Mouse (Mus musculus) forebrain, embryonic 10.5 days (tissue): ENCODE results near the gene Ly6g6e. TPM values are rescaled to one million over a fixed set of nuclear protein-coding genes. Genes with fewer than 3 reads are reported as not detected.

Experiments
- DNase-seq: peaks from one replicate; pipeline ENCODE4 v3.0.0-alpha.2; 2017; ENCODE audit warnings: low spot score; ENCODE audit errors: extremely low spot score
- H3K27ac ChIP-seq: fragments of 300-500 bp; sonication (generic); 2 replicates; pipeline ENCODE4 v1.5.1; 2016; ENCODE audit warnings: mild to moderate bottlenecking
- H3K27me3 ChIP-seq: fragments of 300-500 bp; sonication (generic); 2 replicates; pipeline ENCODE4 v1.6.1; 2016; ENCODE audit warnings: mild to moderate bottlenecking; ENCODE audit not compliant: poor library complexity, severe bottlenecking
- H3K36me3 ChIP-seq: fragments of 300-500 bp; sonication (generic); replicated peaks from 2 replicates; pipeline ENCODE4 v1.6.1; 2016; ENCODE audit warnings: mild to moderate bottlenecking, moderate library complexity
- H3K4me1 ChIP-seq: fragments of 300-500 bp; sonication (generic); 2 replicates; pipeline ENCODE4 v1.6.1; 2016
- H3K4me3 ChIP-seq: fragments of 300-500 bp; sonication (generic); 2 replicates; pipeline ENCODE4 v1.5.1; 2016; ENCODE audit warnings: mild to moderate bottlenecking, moderate library complexity
- H3K9me3 ChIP-seq: fragments of 300-500 bp; sonication (generic); 2 replicates; pipeline ENCODE4 v1.6.1; 2016; ENCODE audit warnings: mild to moderate bottlenecking, moderate library complexity
- WGBS: fragments of 180-500 bp; shearing (Covaris S2); methylation state at CpG from one replicate; pipeline ENCODE4 v1.1.7; 2016; 5-methylcytosine and 5-hydroxymethylcytosine counted together
- polyA plus RNA-seq: library from polyadenylated mRNA; unstranded; fragments of >200 nt; fragmentation: Nextera tagmentation; extraction: Ambion mirVana; gene quantifications from 2 replicates; pipeline ENCODE4 v1.2.1, GENCODE M21; 2016

The Ly6g6e gene
- polyA plus RNA-seq, 1 experiment from 2014 or later, result not detected

- WGBS, result 93% methylated on average over 7 of the region's 7 CpGs
- Histone ChIP-seq H3K4me3 (no peak overlapping the region), H3K36me3 (peaks cover 71% of the 10 kb centered on the region), H3K27ac (no peak overlapping the region), H3K9me3 (peaks cover 8% of the 10 kb centered on the region; the same call in 1 of the 2 replicates), H3K4me1 (peaks cover 53% of the 10 kb centered on the region), H3K27me3 (peaks cover 6% of the 10 kb centered on the region; the same call in 1 of the 2 replicates)
- no peak for DNase-seq
Measured at GRCm38 (mm10) chr17:35055691-35056495, 20.8 kb upstream of the Ly6g6e start.

GRCm38 (mm10) chr17:35057090-35057489 lies 19.6 kb upstream of the Ly6g6e start:
- H3K9me3 ChIP-seq, result peaks cover 8% of the 10 kb centered on the region; the same call in 1 of the 2 replicates
- H3K27ac ChIP-seq, result no peak overlapping the region
- 80% methylated on average over 3 of the region's 3 CpGs for WGBS
- no peak overlapping the region; the same call in 1 of the 2 replicates for H3K4me3 ChIP-seq
- H3K36me3 ChIP-seq, result peaks cover 82% of the 10 kb centered on the region
- DNase-seq, result no peak
- peaks cover 50% of the 10 kb centered on the region for H3K4me1 ChIP-seq
- peaks cover 10% of the 10 kb centered on the region; the same call in 1 of the 2 replicates for H3K27me3 ChIP-seq

DNA sequence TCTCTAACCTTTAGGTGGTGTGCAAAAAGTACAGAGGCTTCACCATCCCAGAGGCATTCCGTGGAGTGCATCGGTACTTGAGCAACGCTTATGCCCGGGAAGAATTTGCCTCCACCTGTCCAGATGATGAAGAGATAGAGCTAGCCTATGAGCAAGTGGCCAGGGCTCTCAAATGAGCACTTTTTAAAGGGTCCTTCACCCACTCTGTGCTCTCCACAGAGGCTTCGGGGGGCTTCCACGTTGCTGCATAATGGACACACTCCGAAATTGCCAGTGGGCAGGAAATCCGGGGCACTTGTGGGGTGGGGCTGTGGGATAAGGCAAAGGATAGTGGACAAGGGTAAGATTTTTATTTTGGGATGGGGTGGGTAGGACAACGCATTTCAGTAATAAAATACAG lies 18.4 kb upstream of the Ly6g6e start:
- Histone ChIP-seq H3K36me3 (peaks cover 81% of the 10 kb centered on the region), H3K27ac (peak overlapping the region; percentile 98)
- WGBS, result 82% methylated on average over 9 of the region's 9 CpGs

GRCm38 (mm10) chr17:35058911-35059892 lies 17.5 kb upstream of the Ly6g6e start, which contains the start of gene Ddah2:
TSS of gene Ddah2 (plus strand) at chr17:35059035.
- Histone ChIP-seq H3K4me3 (peak within 1 kb of the TSS; percentile 87), H3K27me3 (peaks cover 30% of the 10 kb centered on the region), H3K9me3 (peaks cover 3% of the 10 kb centered on the region; the same call in 1 of the 2 replicates), H3K36me3 (peaks cover 75% of the 10 kb centered on the region), H3K27ac (peak within 1 kb of the TSS; percentile 98), H3K4me1 (peaks cover 44% of the 10 kb centered on the region)
- WGBS, result under 1% methylated on average over 57 of the region's 57 CpGs
- DNase-seq, result peak; percentile 96

More for the DNA sequence above, 18.4 kb upstream of the Ly6g6e start:
- H3K27me3 ChIP-seq, result peaks cover 21% of the 10 kb centered on the region
- DNase-seq, result no peak
- peaks cover 8% of the 10 kb centered on the region; the same call in 1 of the 2 replicates for H3K9me3 ChIP-seq
- H3K4me1 ChIP-seq, result peaks cover 40% of the 10 kb centered on the region
- H3K4me3 ChIP-seq, result peak overlapping the region; percentile 87

DNA sequence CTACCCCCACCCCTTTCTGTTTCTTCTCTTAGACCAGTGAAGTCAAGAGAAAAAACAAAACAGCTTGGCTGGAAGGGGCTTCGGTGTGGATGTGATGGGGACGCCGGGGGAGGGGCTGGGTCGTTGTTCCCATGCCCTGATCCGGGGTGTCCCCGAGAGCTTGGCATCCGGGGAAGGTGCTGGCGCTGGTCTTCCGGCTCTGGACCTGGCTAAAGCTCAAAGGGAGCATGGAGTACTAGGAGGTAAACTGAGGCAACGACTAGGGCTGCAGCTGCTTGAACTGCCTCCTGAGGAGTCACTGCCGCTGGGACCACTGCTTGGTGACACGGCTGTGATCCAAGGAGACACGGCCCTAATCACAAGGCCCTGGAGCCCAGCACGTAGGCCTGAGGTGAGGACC lies 16.6 kb upstream of the Ly6g6e start:
- no peak for DNase-seq
- Histone ChIP-seq H3K4me3 (peak overlapping the region; percentile 87), H3K27ac (peak overlapping the region; percentile 98), H3K27me3 (peaks cover 38% of the 10 kb centered on the region), H3K4me1 (peaks cover 53% of the 10 kb centered on the region), H3K36me3 (peaks cover 66% of the 10 kb centered on the region), H3K9me3 (no peaks in the 10 kb centered on the region)
- WGBS, result 31% methylated on average over 14 of the region's 14 CpGs

DNA sequence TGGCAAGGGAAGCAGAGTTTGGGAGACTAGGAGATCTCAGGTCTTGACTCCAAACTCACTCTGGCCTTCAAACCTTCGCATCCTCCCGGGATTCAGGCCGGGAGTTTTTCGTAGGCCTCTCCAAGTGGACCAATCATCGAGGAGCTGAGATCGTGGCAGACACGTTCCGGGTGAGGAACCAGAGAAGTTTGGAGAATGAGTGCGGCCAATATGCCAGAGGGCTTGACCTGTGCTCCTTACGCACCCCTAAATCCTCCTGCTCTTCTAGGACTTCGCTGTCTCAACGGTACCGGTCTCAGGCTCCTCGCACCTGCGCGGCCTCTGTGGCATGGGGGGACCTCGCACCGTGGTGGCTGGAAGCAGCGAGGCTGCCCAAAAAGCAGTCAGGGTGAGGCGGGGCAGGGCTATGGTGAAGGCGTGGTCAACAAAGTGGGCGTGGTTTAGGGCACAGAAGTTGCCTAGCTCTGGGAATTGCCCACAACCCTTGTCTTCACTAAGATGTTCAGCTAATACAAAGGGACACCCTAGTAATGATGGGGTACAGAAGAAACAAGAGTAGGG lies 15.9 kb upstream of the Ly6g6e start:
- DNase-seq, result no peak
- Histone ChIP-seq H3K4me1 (peaks cover 60% of the 10 kb centered on the region), H3K9me3 (no peaks in the 10 kb centered on the region), H3K27me3 (peaks cover 46% of the 10 kb centered on the region), H3K4me3 (peak overlapping the region; percentile 87), H3K36me3 (peaks cover 59% of the 10 kb centered on the region), H3K27ac (peak overlapping the region; percentile 98; the same call in 1 of the 2 replicates)
- WGBS, result 62% methylated on average over 22 of the region's 22 CpGs

DNA sequence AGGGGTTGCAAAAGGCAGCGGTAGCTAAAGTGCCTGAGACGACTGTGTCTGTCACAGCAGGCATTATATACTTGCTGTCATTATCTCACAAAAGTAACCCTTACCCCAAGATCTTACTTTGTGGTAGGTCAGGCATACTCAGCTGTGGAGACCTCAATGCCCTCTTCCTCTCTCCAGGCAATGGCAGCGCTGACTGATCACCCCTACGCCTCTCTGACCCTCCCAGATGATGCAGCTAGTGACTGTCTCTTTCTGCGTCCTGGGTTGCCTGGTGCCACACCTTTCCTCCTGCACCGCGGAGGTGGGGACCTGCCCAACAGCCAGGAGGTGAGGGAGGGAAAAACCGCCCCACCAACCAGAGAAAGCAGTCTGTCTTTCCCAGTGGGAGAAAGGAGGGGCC lies 15.4 kb upstream of the Ly6g6e start:
- Histone ChIP-seq H3K4me1 (peaks cover 64% of the 10 kb centered on the region), H3K27me3 (peaks cover 51% of the 10 kb centered on the region), H3K36me3 (peaks cover 54% of the 10 kb centered on the region), H3K4me3 (peak overlapping the region; percentile 87; the same call in 1 of the 2 replicates), H3K9me3 (no peaks in the 10 kb centered on the region), H3K27ac (no peak overlapping the region)
- DNase-seq, result no peak
- 86% methylated on average over 8 of the region's 8 CpGs for WGBS

DNA sequence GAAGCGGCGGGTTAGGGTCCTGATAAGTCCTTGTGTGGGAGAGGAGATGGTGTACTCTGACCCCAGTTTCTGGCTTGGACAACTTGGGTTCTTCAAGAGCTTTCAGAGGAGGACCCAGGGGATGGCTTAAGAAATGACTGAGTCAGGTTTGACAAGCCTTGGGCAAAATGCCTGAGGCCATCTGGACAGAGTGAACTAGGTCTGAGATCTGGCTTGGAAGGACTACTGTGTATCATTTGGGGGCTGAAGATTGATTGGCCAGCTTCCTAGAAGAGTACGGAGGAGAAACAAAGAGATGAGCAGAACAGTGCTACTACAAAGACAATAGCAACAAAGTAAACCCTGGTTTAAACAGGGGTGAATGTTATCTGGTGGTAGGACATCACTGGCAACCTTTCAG lies 13.2 kb upstream of the Ly6g6e start:
- no peaks in the 10 kb centered on the region for H3K9me3 ChIP-seq
- no peak overlapping the region for H3K27ac ChIP-seq
- H3K4me1 ChIP-seq, result peaks cover 55% of the 10 kb centered on the region
- H3K4me3 ChIP-seq, result 0 out of 2 replicates have a peak overlapping the region, but pooled peaks have one; percentile 1
- peaks cover 35% of the 10 kb centered on the region for H3K36me3 ChIP-seq
- H3K27me3 ChIP-seq, result peaks cover 72% of the 10 kb centered on the region
- WGBS, result 92% methylated on average over 3 of the region's 3 CpGs
- DNase-seq, result no peak

GRCm38 (mm10) chr17:35064378-35064877 lies 12.3 kb upstream of the Ly6g6e start:
- H3K27ac ChIP-seq, result peak overlapping the region; percentile 77
- H3K27me3 ChIP-seq, result peaks cover 82% of the 10 kb centered on the region
- no peak for DNase-seq

DNA sequence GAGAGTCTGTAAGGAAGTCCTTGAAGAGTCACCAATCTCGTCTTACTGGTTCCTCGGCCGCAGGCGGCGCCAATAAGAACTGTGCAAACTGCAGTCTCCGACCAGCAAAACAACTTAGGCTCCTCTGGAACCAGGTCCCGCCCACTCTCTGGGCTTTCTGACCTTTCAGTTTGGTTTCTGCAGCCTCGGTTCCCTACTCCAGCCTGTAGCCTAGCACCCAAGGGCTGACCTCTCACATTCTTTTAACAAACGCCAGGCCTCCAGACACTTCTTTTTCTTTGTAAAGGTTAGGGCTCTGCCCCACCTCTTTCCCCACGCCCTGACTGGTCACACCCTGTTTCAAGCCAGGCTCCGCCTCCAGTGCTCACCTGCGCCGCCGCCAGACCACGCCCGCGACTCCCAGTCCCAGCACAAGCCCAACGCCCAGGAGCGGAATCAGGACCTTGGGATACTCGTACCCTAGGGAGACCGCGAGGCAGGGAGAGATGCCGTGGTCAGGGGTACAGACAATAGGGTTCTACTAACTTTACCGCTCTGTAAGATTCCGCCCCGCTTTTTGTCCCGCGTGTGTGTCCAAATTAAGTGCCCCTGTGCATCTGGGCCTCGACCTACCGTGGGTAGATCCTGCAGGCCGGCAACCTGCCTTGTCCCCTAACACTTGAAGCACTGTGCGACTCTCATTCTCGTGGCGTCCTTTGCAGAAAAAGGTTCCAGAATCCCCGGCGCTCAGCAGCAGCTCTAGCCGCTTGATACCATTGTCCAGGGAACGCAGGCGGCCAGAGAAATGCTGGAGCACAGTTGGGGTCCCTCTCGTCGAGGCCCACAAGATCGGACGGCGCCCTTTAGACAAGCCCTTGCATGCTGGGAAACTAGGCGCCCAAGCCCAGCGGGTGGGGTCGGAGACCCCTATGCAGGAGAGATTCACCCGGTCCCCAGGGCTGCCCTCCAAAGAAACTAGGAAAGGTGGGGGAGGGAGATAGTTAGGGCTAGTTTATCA lies 11.5 kb upstream of the Ly6g6e start, which contains the start of gene Ly6g6c:
Ly6g6c (plus strand) TSS at position 438 of the 997 bp plus-strand sequence.
- Histone ChIP-seq H3K36me3 (peaks cover 32% of the 10 kb centered on the region), H3K4me3 (peak within 1 kb of the TSS; percentile 50), H3K27ac (peak within 1 kb of the TSS; percentile 77), H3K27me3 (peaks cover 84% of the 10 kb centered on the region), H3K4me1 (peaks cover 39% of the 10 kb centered on the region), H3K9me3 (no peaks in the 10 kb centered on the region)
- WGBS, result 1% methylated on average over 48 of the region's 48 CpGs
- DNase-seq, result peak; percentile 50

More at GRCm38 (mm10) chr17:35064378-35064877, 12.3 kb upstream of the Ly6g6e start:
- H3K9me3 ChIP-seq, result no peaks in the 10 kb centered on the region
- H3K4me1 ChIP-seq, result peaks cover 47% of the 10 kb centered on the region
- peaks cover 35% of the 10 kb centered on the region for H3K36me3 ChIP-seq
- peak overlapping the region; percentile 50 for H3K4me3 ChIP-seq
- WGBS, result 28% methylated on average over 10 of the region's 10 CpGs

DNA sequence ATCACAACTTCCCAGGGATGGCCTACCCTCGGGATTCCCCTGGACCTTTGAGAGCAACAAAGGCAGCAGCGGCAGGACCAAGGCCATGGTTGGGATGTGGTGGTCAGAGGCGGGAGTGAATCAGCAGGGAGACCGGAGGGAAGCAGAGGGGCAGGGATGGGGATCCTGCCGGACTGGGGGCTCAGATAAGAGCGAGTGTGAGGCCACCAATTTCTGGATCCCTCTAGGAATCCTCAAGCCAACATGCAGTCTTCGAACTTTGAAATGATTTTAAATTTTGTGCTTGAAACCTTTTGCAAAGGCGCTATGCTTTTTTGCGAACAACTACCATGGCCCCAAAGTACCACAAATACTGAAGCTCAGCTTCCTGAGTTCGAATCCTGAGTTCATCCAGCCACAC lies 10.6 kb upstream of the Ly6g6e start, which contains the start of gene Mpig6b:
Mpig6b (minus strand) TSS at position 101 of the 400 bp plus-strand sequence.
- Histone ChIP-seq H3K27me3 (peaks cover 80% of the 10 kb centered on the region), H3K27ac (peak within 1 kb of the TSS; percentile 77), H3K4me3 (peak within 1 kb of the TSS; percentile 50), H3K4me1 (peaks cover 31% of the 10 kb centered on the region), H3K9me3 (no peaks in the 10 kb centered on the region), H3K36me3 (peaks cover 24% of the 10 kb centered on the region)
- 44% methylated on average over 10 of the region's 10 CpGs for WGBS
- no peak for DNase-seq
